In the genomic region with DNA sequence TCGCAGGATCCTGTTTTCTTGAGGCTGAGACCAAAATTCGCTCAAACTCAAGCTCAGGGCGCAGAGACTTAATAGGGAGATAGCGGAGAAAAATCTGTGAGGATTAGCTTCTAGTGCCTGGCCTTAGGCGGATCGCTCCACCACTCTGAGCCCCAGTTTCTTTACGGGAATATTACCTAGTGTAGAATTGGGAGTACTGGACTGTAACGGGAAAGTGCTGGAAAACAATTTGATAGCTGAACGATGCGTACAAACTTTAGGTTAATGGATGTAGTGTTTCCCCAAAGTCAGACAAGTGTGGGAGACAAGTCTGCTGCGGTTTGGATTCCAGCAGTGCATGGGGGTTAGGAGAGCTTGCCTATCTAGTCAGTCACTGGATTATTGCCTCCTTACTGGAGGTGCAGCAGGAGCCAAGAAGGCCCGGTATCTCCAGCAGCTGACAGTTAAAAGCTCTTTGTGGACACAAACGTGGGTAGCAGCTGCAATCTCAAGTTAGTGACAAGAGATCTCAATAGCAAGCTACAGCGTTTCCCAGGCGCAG, we compare ENCODE assay signal across 7 mouse cellular contexts. TPM values are rescaled to one million over a fixed set of nuclear protein-coding genes. Genes with fewer than 3 reads are reported as not detected.
A peak's percentile ranks its signal among the peaks of the same experiment; 100 is the strongest.
DNase-seq lines count a peak whose midpoint lies in the region; ATAC-seq and TF ChIP-seq lines count a peak whose summit lies in the region.

A gene (minus strand): TSS at position 101 of the 541 bp plus-strand sequence.

- peak within 1 kb of the TSS; percentile 75 for H3K4me2 ChIP-seq in lung, embryonic 14.5 days
- H3K4me2 ChIP-seq in lung, postnatal 0 days (replicated peaks; ENCODE audit: low read depth, low read length): peak within 1 kb of the TSS; percentile 80
- H3K4me2 ChIP-seq in stomach, postnatal 0 days (replicated peaks; ENCODE audit: low read depth): peak within 1 kb of the TSS; percentile 77

- 8% methylated on average over 15 of the region's 15 CpGs for WGBS in lung, embryonic 14.5 days
- 13% methylated on average over 15 of the region's 15 CpGs for WGBS in lung, postnatal 0 days
- whole genome bisulfite sequencing in stomach, postnatal 0 days: 23% methylated on average over 15 of the region's 15 CpGs

- no peaks in the 10 kb centered on the region for H3K27me3 ChIP-seq in lung, embryonic 14.5 days (ENCODE audit: insufficient read depth, low read length)
- no peaks in the 10 kb centered on the region for H3K27me3 ChIP-seq in lung, postnatal 0 days (replicated peaks; ENCODE audit: insufficient read depth, low read length)
- H3K27me3 ChIP-seq in stomach, postnatal 0 days (ENCODE audit: control insufficient read depth, insufficient read depth, low read length): no peaks in the 10 kb centered on the region

- H3K27ac ChIP-seq in lung, embryonic 14.5 days (ENCODE audit: low read depth): peak within 1 kb of the TSS; percentile 89
- H3K27ac ChIP-seq in embryonic fibroblast, embryonic 13.5 days (ENCODE audit: insufficient read depth, low read length): peak within 1 kb of the TSS; percentile 74
- peak within 1 kb of the TSS; percentile 90 for H3K27ac ChIP-seq in lung, postnatal 0 days (ENCODE audit: low read length)
- peak within 1 kb of the TSS; percentile 91 for H3K27ac ChIP-seq in stomach, postnatal 0 days (replicated peaks)

- peak within 1 kb of the TSS; percentile 79 for H3K9ac ChIP-seq in lung, embryonic 14.5 days
- peak within 1 kb of the TSS; percentile 73 for H3K9ac ChIP-seq in lung, postnatal 0 days (replicated peaks; ENCODE audit: low read depth)
- H3K9ac ChIP-seq in stomach, postnatal 0 days (ENCODE audit: low read length): peak within 1 kb of the TSS; percentile 84

- H3K4me1 ChIP-seq in lung, embryonic 14.5 days (ENCODE audit: insufficient read depth): peaks cover 14% of the 10 kb centered on the region
- H3K4me1 ChIP-seq in embryonic fibroblast, embryonic 13.5 days (ENCODE audit: control insufficient read depth, insufficient read depth, low read length): peaks cover 4% of the 10 kb centered on the region; the same call in 1 of the 2 replicates
- peaks cover 3% of the 10 kb centered on the region; the same call in 1 of the 2 replicates for H3K4me1 ChIP-seq in lung, postnatal 0 days (ENCODE audit: insufficient read depth, low read depth, low read length)
- H3K4me1 ChIP-seq in stomach, postnatal 0 days (replicated peaks; ENCODE audit: control insufficient read depth, insufficient read depth): no peaks in the 10 kb centered on the region

- intact Hi-C loops in heart, postnatal 14 days (cut with DNase I): loop anchor here (5.0 kb wide), 1 partner anchor 50 kb away; a partner anchor contains a TSS

- peak within 1 kb of the TSS; percentile 53 for H3K4me3 ChIP-seq in lung, embryonic 14.5 days (ENCODE audit: low read depth, low read length)
- H3K4me3 ChIP-seq in embryonic fibroblast, embryonic 13.5 days (ENCODE audit: insufficient read depth, low read length): peak within 1 kb of the TSS; percentile 35
- H3K4me3 ChIP-seq in lung, postnatal 0 days (ENCODE audit: low read depth, low read length): peak within 1 kb of the TSS; percentile 49
- H3K4me3 ChIP-seq in stomach, postnatal 0 days (ENCODE audit: low read depth, low read length): peak within 1 kb of the TSS; percentile 49

- no peaks in the 10 kb centered on the region for H3K9me3 ChIP-seq in lung, embryonic 14.5 days (ENCODE audit: low read depth, low read length)
- no peaks in the 10 kb centered on the region for H3K9me3 ChIP-seq in lung, postnatal 0 days (ENCODE audit: low read length)
- H3K9me3 ChIP-seq in stomach, postnatal 0 days (ENCODE audit: control insufficient read depth, low read length): no peaks in the 10 kb centered on the region

- peaks cover 11% of the 10 kb centered on the region; the same call in 1 of the 2 replicates for H3K36me3 ChIP-seq in lung, embryonic 14.5 days (ENCODE audit: insufficient read depth)
- H3K36me3 ChIP-seq in lung, postnatal 0 days (ENCODE audit: insufficient read depth, low read length): no peaks in the 10 kb centered on the region
- H3K36me3 ChIP-seq in stomach, postnatal 0 days (ENCODE audit: control insufficient read depth, insufficient read depth, low read length): no peaks in the 10 kb centered on the region

- TF ChIP-seq CTCF in lung, embryonic 14.5 days (IDR thresholded peaks at IDR 0.05; ENCODE audit: low read depth): no peak
- TF ChIP-seq CTCF in embryonic fibroblast, embryonic 13.5 days (IDR thresholded peaks at IDR 0.05; ENCODE audit: borderline replicate concordance, insufficient read depth, low read length): no peak
- TF ChIP-seq CTCF in lung, postnatal 0 days (IDR thresholded peaks at IDR 0.05): no peak
- TF ChIP-seq CTCF in stomach, postnatal 0 days (IDR thresholded peaks at IDR 0.05; ENCODE audit: low read depth): no peak

- peak; percentile 5; the same call in 1 of the 2 replicates for TF ChIP-seq POLR2A in embryonic fibroblast, embryonic 13.5 days (IDR thresholded peaks at IDR 0.05; ENCODE audit: low read depth, low read length)

- DNase-seq in lung, embryonic 14.5 days: peak; percentile 64
- DNase-seq in lung, adult 18-20 months: no peak
- peak in 1 of 2 experiments; percentile 13 for DNase-seq in heart, postnatal 14 days
- DNase-seq in lung, postnatal 0 days (ENCODE audit: low spot score): peak; percentile 42
- no peak for DNase-seq in stomach, postnatal 0 days (ENCODE audit: low spot score)
- no peak for DNase-seq in ovary, postnatal 14 days (ENCODE audit: low spot score)

- TF ChIP-seq EP300 in lung, postnatal 0 days (IDR thresholded peaks at IDR 0.05): no peak
- no peak for TF ChIP-seq EP300 in stomach, postnatal 0 days (optimal IDR thresholded peaks at IDR 0.05)

- ATAC-seq in lung, embryonic 14.5 days (ENCODE audit: insufficient read depth): peak; percentile 42; the same call in 1 of the 2 replicates
- peak; percentile 6; the same call in 1 of the 2 replicates for ATAC-seq in lung, postnatal 0 days
- ATAC-seq in stomach, postnatal 0 days (ENCODE audit: low FRiP score, low TSS enrichment): no peak

RNA-seq across cellular contexts. Expression of the gene that starts here (rescaled TPM):
- polyA plus RNA-seq in lung, embryonic 14.5 days (2014; fragmentation: Nextera tagmentation; extraction: Ambion mirVana): 70.3 and 82.4 TPM in 2 replicates
- polyA plus RNA-seq in embryonic fibroblast, embryonic 13.5 days (2011; ENCODE audit: insufficient read length, low read depth, missing spikeins): 45.3 and 64.1 TPM in 2 replicates
- total RNA-seq in heart, postnatal 14 days (2021): 10 to 100 TPM; 12.7 to 13.9 TPM
- polyA plus RNA-seq in lung, postnatal 0 days (2015; fragmentation: Nextera tagmentation; extraction: Ambion mirVana): 68.5 and 70.3 TPM in 2 replicates
- 34.5 and 35.5 TPM in 2 replicates for polyA plus RNA-seq in stomach, postnatal 0 days (2015; fragmentation: Nextera tagmentation; extraction: Ambion mirVana)

Comparison
In these comparisons a context has a peak if more than half of its experiments do, and no peak if none do; other contexts are left out.
1. DNase-seq: peak in lung, embryonic 14.5 days (single experiment) and lung, postnatal 0 days (single experiment); none in lung, adult 18-20 months (0 of 2), stomach, postnatal 0 days (single experiment) and ovary, postnatal 14 days (single experiment).
2. Peak in every context shown above with its lines, with median percentiles within 50 percentile points of each other: H3K27ac ChIP-seq, H3K4me2 ChIP-seq, H3K4me3 ChIP-seq and H3K9ac ChIP-seq.